Mouse (Mus musculus) embryonic fibroblast, embryonic 13.5 days (primary cell): ENCODE measurements around the gene Sae1.

Source experiments
- CTCF ChIP-seq: IDR thresholded peaks from 2 replicates; pipeline ENCODE4 v1.5.1; 2011; ENCODE audit warnings: mild to moderate bottlenecking, control low read depth, low read length, moderate library complexity, borderline replicate concordance; ENCODE audit not compliant: insufficient read depth
- POLR2A ChIP-seq: IDR thresholded peaks from 2 replicates; pipeline ENCODE4 v1.6.1; 2011; ENCODE audit warnings: low read depth, mild to moderate bottlenecking, control low read depth, low read length, moderate library complexity

DNA sequence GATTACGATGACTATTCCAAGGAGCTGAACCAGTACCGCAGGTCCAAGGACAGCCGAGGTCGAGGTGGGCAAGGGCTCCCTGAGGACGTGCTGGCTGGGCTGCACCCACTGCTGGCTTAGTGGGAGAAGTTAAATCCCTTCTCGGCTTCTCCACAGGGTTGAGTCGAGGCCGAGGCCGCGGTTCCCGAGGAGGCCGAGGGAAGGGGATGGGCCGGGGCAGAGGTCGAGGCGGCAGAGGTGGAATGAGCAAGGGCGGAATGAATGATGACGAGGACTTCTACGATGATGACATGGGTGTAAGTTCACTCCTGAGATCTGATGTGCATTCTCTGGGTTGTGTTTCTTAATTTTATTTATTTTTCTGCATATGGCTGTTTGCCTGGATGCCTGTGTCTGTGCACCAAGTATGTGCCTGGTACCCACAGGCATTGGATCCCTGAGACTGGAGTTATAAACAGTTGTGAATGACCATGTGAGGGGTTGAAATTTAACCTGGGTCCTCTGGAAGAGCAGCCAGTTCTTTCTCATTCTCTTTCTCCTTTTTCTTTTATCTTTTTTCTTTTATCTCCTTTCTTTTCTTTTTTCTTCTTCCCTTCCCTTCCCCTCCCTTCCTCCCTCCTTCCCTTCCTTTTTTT, 34.7 kb upstream of the Sae1 start:
- TF ChIP-seq POLR2A (no peak), CTCF (no peak)
